Mouse (Mus musculus) right cerebral cortex, postnatal 36 days (tissue): Measurements from ENCODE around the gene Tbkbp1.

Experiments
- DNase-seq, 2 experiments: peaks; one replicate each; pipeline ENCODE4 v3.0.0; 2022; ENCODE audit warnings: low spot score in 2 of 2, mixed read lengths in 1 of 2

Tbkbp1 gene

DNA sequence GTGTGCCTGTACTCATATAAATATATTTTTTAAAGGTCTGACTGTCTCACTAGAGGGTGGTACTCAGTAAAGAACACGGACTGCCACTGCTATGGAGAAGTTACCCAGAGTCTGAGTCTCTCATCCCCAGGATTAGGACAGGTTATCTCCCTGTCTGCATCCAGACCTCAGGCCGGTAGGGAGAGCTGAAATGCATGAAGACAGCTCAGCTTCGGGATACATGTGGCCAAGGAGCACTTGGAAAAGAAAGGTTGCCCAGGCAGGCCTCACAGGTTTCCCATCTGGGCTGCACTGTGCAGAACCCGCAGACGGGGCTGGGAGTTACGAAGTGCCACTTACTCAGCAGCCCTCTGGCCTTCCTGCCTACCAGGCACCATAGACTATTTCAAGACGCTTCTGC lies 5.7 kb upstream of the Tbkbp1 start:
- no peak for DNase-seq

DNA sequence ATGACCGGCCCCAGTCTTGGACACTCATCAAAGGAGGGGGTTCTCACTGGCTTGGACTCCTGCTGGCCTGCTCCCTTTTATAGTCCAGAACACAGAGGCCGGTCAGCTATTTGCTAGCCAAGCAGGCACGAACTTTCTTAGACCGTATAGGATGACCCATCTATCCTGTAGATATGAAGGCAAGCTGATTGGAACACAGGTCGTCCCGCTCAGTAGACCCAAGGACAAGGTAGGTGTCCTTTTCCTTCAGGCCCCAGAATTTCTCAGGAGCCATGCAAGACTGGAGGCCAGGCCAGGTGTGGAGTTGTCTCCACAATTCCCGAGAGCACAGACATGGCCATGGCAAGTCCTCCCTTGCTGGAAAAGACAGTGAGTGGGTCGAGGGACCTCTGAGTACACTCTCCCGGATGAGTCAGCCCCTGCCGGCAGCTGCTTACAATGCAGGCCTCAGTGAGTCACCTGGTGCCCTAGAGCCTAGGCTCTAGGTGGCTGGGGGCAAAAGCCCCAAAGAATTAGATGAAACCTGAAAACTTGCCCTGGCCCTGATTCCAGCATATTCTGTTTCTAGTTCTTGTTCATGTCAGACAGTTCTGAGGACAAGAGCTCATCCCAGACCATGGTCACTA lies 1.5 kb upstream of the Tbkbp1 start:
- no peak for DNase-seq

DNA sequence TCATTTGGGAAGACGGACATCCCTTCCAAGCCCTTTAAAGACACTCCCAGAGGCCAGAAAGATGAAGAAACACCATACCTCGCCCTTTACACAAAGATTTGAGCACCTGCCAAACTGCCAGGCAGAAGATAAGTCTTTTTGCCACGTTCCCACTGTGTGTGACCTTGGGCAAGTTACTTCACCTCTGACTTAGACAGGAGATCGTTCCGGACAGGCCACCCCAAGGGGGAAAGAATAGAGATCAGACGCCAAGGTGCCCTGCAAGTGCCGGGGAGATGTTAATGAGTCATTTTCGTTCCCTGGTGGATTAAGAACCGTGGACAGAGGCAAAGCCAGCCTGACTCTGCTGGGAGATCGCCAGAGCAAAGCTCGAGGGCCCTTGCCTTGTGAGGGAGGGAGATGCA lies 730 bp upstream of the Tbkbp1 start:
- no peak for DNase-seq

DNA sequence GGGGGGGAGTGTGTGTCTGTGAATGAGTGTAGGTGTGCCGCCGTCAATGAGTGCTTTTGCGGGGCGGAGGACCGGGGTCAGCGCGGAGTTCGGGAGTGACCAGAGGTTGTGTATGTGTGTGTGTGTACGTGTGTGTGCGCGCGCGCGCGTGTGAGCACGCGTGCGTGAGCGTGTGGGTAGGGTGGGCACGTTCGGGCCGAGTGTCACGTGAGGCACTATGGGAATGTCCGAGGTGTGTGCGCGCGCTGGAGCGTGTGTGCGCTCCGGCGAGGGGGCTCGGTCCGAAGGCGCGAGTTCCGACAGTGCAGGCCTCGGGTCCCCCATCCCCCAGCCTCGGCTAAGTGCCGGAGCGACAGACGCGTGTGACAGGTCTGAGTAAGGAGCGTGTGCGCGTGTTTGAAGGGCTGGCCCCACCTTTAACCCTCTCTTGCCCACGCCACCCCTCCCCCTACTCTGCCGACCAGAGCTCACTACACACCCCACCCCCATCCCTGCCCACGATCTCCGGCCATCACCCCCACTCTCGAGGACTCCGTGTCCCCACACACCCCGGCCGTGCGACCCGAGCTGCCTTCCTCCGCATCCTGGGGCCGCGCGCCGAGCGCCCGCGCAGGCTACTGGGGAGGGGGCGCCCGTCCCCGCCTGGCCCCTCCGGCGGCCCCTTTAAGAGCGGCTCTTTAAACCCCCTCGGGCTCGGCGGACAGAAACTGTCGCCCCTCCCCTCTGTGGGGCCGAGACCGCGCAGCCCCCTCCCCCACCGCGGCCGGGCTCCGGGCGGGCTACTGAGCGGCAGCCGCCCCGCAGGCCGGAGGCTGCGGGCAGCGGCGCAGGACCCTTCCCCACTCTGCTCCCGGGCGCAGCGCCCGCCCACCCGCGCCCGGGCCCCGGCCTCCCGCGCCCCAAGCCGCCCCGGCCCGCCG lies 624 bp downstream of the Tbkbp1 start:
- DNase-seq, result peak; percentile 52 to 54

DNA sequence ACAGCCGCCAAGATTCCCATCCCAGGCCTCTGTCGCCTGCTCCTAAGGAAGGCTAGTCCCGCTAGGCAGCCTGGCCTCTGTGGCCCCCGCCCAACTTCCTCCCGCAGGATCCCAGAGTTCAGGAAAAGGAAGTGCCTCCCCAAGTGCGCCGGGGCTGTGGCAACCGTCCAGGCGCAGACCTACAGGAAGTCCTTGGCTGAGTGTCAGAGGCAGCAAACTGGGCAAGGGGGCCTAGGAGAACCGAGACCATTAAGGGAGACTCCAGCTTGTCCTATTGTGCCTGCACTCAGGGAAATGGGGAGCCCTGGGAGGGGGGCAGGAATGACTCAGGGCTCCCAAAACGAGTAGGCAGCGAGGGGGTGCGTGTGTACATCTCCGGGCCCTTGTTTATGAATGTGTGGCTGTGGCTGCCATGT lies 1.3 kb downstream of the Tbkbp1 start:
- DNase-seq, result peak in 1 of 2 experiments; percentile 53

DNA sequence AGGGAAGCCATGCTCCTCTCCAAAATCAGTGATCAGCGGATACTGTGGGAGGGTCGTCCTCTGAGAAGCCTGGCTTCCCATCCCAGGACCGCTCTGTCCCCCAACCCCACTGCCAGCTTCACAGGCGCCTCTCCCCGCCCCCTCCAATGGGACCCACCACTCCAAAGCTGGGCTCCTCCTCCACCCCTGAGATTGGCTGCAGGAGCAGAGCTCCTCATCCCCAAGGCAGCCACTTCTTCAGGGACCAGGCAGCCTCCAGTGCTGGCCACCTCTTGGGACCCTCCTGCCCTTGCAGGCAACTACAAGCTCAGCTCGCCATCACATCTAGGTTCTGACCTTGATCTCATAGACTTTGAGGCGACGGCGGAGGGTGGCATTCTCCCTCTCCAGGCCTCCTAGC lies 2.3 kb downstream of the Tbkbp1 start:
- no peak for DNase-seq

DNA sequence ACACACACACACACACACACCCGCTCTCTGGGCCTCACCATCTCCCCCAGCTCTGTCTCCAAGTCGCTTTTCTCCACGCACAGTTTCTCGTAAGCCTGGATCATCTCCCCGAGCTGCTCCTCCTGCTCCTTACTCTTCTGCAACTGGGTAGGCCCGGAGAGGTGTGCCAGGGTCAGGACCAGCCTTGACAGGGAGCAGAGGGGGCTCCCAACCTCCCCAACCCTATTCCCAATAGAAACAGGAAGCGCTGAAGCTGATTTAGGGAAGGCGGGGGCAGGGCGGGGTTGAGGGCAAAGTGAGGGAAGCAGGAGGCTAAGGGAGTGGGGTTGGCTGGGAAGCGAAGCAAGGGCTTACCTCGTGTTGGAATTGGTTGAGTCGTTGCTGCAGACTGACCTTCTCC lies 2.7 kb downstream of the Tbkbp1 start:
- DNase-seq, result no peak

DNA sequence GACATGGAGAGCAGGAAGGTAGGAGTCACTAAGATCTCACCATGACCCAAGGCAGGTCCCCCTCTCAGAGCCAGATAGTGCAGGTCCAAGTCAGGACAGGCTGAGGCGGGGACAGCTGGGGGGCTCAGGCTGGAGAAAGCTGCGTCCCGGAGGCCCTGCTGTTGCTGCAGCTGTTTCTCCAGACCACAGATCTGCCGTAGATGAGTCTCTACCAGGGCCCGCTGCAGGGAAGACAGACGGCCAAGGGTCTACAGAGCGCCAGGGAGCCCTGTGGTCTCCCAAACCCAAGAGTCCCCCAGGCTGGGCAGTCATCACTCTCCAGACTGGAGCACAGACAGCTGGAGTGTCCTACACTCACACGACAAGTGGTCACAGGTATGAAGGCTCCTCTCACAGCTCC lies 4.0 kb downstream of the Tbkbp1 start:
- no peak for DNase-seq

DNA sequence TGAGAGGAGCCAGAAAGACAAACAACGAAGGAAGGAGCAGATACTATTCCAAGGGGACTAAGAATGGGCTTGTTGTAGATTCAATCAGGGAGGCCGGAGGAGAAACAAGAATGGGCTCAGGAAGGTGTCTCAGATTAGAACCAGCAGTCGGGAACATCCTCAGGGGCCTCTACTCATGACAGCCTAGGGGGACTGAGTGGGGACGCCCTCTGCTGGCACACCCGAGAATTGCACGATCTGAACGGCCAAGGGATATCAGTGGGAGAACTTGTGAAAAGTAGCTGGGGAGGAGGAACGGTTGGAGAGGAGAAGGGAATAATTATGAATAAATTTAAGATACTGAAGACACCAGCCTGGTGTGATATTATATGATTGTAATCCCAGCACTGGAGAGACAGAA lies 4.6 kb downstream of the Tbkbp1 start:
- peak; percentile 58 to 70 for DNase-seq

DNA sequence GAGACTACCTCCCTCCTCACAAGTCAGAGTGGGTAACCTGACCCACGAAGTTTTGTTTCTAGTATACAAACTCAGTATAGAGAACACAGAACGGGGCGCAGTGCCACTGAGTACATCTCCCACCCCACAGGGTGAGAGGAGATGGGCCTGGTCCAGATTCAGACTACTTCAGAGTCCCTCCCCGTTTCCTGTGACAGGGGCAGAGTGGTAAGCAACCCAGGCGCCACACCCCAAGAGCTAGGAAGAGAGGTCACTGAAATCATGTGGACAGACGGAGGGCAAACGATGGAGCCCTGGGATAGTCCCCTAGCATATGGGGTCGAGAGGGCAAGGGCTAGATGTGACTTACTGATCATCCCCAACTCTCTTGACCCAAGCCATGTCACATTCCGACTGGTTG lies 5.3 kb downstream of the Tbkbp1 start:
- DNase-seq, result no peak

DNA sequence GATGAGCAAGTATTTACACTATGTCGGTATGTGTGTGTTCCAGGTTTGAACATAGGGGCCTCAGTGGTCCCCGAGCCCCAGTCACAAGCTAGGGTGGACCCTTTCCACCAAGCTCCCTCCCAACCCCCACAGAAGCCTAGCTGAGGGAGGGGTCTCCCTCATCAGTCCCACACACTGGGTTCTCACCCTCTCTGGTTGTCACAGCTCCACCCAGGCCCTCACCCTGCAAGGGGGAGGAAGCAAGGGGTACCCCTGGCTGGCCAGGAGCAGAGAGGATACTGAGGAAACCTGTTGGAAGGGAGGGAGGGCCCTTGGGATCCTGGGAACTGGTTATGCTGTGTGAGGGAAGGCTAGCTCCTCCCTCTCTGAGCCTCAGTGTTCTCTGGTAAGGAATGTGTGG lies 6.0 kb downstream of the Tbkbp1 start:
- no peak for DNase-seq

DNA sequence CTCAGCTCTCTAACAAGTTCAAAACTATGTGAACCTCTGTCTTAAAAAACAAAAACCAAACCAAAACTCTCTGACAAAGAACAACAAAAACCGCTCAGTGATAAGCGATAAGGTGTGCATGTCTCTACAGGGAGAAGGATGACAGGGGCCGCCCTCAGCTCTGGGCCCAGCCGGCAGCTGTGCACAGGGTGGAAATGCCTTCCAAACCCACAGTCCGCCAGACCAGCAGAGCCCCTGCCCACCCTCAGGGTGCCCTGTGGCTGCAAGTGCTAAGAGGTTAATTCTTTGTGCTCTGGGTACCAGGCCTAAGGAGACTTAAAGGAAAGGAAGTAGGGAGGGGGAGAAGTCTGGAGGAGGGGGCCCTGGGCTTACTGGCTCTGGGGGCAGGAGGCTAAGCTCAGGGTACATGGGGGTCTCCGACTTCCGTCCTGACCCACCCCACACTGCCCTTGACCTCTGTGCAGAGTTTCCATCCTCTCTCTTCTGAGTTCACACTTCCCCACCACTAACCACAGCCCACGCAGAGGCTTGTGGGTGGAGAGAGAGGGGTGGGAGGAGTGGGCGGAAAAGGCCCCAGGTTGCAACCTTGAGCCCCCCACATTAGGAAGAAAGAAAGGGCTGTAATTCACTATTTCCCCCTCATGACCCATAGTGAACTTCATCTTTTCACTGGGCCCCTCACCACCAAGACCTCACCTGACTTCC lies 7.9 kb downstream of the Tbkbp1 start:
- DNase-seq, result no peak

DNA sequence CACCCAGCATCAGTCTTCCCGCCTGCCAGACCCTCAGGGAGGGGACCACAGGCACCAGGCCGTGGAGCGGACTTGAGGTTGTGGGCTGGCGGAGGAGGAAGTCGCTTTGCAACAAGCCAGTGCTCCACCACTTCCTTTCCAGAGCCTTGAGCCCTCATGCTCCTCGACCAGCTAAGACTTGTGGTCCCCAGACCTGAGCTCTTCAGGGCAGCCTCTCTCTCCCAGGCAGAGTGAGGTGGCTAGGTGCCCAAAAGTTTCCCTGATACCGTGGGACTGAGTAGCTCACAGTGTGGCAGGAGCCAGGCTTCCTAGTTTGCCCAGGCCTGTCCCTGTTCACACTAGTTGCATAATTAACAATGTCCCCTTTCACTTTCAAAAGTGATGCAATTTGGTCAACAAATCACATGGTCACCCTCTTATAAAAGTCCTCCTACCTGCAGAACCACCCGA lies 9.1 kb downstream of the Tbkbp1 start:
- no peak for DNase-seq

DNA sequence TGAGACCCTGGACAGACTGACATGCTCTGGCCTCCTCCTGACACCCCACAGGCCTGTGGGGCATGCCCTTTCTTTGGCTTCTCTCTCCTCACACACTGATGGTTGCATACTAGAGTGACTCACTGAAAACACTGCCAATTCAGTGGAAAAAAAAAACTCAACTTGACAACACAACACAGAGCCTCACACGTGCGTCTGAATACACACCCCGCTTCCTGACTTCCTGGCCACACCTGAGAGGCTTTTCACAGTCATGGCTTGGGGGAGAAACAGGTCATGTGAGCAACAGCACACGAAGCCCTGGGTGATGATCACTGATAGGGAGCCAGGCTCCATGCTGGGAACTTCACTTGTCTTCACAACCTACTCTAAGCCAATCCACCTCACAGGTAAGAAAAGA lies 10.5 kb downstream of the Tbkbp1 start:
- DNase-seq, result no peak

DNA sequence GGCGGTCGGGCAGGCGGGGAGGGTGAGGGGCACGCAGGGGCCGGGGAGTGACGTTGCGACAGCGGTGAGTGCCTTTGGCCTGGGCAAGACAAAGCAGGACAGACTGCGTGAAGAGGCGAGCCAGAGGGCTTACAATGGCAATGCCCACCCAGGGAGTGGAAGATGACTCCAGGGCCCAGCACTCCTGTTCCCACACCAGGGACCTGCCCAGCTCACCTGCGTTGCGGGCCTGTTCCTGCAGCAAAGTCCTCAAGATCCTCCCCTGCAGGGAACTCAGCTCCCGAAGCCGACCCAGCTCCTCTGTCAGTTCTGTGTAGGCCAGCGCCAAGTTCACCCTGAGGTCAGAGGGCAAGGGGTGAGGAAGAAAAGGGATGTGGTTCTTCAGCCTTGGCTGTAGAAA lies 12.0 kb downstream of the Tbkbp1 start:
- no peak for DNase-seq

DNA sequence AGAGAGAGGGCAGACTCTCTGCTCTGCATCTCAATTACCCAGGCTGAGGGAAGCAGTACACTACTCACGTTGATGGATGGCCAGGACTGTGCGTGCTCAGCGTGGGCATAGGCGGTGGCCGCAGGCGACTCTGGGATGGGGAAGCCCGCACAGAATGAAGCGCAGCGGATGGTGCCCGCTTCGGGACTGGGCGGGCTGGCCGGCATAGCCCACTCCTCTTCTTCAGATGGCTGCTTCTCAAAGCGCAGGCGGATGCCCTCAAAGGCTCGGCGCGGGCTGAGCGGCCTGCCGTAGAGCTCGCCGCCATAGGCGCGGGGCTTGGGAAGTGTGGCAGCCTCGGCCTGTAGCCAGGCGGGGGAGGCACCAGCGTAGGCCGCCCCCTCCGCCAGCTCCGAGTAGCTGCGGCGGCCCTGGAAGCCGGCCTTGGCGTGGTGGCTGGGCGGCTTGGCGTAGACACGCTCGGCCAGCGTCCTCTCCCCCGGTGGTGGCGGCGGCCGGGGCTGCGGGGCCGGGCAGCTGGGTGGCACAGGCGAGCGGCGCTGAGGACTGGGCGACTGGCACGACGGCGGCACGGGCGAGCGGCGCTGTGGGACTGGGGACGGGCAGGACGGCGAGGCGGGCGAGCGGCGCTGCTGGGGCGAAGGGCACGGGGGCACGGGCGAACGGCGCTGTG lies 12.6 kb downstream of the Tbkbp1 start:
- DNase-seq, result no peak

DNA sequence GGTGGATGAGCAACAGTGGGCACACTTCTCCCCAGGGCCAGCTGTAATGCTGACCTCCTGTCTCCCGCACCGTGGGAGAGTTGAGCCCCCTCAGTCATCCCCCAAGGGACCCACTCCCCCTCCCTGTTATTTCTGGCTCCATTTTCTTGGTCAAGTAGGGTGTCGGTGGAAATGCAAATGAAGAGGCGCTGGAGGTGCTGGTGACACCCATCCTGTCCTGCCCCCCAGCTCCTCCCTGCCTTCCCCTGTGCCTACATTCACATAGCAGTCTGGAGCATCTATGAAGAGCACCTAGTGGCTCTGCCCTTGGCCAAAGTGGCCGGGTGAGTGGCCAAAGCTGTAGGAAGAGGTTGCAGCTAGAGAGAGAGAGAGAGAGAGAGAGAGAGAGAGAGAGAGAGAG lies 18.0 kb downstream of the Tbkbp1 start:
- no peak for DNase-seq

DNA sequence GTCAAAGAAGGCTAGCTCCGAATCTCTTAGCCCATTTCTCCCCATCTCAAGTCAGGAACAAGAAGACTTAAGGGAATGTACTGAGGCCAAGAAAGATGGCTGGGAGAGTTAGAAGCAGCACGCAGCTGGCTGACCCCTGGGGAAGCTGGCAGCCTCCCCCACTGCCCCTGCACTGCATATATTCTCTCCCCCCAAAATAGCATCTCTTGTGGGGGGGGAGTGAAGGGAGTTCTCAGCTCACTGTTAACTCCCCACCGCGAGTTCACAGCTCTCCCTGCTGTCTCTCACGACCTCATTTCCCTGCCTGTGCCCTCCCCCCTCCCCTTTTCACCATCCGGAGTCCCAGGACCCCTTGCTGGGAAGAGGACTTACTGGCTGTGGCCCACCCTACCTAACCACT lies 19.1 kb downstream of the Tbkbp1 start:
- no peak for DNase-seq

DNA sequence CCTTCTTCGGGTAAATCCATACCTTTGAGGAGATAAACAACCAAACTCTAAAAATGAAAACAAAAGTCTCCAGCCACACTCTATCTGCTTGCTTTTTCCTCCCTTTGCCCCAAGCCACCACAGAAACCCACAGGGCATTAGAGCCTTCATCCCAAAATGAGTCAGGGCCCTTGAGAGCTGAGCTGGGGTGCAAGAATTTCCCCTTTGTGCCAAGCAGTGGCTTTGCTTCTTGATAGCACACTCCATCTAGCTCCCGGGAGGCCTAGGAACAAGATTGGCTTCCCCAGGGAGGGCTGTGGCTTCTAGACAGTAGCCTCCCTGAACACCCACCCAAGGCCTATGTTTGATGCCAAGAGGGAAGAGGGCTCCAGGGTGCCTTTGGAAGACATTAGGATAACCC lies 19.6 kb downstream of the Tbkbp1 start:
- no peak for DNase-seq

DNA sequence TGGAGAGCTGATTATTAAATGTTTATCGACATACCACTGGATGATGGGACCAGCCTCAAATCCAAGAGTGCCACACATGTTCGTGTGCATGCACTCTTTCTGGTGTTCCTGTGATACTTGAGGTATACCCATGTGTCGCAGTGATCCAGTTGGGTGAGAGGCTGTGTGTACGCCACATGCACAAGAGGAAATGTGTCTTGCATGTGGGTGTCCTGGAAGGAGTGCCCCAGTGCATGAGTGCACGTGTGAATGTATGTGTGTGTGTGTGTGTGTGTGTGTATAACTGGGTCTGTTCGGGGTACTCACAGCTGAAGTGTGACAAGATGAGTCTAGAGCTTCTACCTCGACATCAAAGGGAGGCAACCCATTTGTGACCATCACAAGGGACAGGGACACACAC lies 21.0 kb downstream of the Tbkbp1 start:
- no peak for DNase-seq

DNA sequence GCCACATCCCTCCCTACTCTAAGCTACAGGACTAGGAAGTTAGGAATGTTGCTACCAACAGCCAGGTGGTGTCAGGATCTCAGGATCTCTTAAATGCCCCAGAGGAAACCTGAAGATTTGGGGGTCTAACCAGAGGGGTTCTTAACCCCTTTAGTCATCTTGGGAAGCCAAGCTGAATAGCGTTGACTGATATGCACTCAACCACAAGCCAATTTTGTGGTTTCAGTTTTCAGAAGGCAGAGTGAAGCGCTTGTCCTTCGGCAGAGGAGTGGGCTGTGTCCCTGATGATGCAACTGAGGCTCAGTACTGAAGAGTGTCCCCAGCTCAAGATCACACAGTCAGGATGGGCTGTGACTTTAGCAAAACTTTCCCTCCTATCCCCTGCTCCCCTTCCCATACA lies 22.3 kb downstream of the Tbkbp1 start:
- no peak for DNase-seq
